Mouse (Mus musculus) R1 (cell line): ENCODE data around the gene Baiap2l1.
A peak's percentile ranks its signal among the peaks of the same experiment; 100 is the strongest.
"Not testable (repeated sequence)": the region's sequence is repeated elsewhere in the genome, so short reads cannot be mapped to it uniquely, and the experiment has no call there.

Experiments
- DNase-seq: peaks from one replicate; pipeline ENCODE4 v3.0.0-alpha.2; 2018; ENCODE audit warnings: low read depth, low spot score

The Baiap2l1 gene

GRCm38 (mm10) chr5:144351185-144351584, 6.7 kb downstream of the Baiap2l1 start:
- peak; percentile 65 for DNase-seq

GRCm38 (mm10) chr5:144344592-144344991, 13.3 kb downstream of the Baiap2l1 start:
- DNase-seq: no peak

GRCm38 (mm10) chr5:144341085-144341484, 16.8 kb downstream of the Baiap2l1 start:
- no peak for DNase-seq

GRCm38 (mm10) chr5:144338787-144339186, 19.1 kb downstream of the Baiap2l1 start:
- no peak for DNase-seq

- DNase-seq: not testable (repeated sequence)
These were observed 22.6 kb downstream of the Baiap2l1 start for GRCm38 (mm10) chr5:144335357-144335756.

DNA sequence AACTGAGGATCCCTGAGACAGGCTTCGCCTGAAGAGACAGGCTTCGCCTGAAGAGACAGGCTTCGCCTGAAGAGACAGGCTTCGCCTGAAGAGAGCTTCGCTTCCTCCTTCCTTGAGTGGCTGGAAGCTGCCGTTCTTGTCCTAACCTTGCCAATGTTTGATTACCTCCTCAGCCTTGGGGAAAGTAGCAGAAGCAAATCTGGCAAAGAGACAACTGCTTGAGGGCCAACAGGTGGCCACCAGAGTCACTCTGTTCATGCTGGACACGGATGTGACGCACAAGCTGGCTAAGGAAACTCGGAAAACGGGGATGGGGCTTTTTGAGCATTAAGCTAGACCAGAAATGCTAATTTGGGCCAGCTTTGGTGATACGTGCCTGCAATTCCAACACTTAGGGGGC, 23.9 kb downstream of the Baiap2l1 start:
- DNase-seq: no peak

DNA sequence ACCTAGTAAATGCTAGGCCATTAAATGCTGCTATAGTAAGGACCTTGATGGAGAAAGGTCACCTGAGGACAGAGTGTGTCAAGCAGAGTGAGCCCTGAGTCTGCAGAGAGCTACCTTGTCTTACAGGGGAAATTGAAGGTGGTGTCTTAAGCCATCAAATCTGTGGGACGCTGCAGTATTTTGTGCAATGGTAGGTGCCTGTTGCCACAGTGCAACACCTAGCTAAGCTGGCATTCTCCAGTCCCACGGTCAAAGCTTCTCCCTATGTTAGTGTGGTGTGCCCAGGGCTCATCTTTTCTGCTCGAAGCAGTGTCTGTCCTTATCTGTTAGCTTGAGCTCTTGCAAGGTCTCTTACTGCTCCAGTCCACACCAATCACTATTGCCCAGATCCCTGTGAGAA, 35.2 kb downstream of the Baiap2l1 start:
- DNase-seq: no peak

DNA sequence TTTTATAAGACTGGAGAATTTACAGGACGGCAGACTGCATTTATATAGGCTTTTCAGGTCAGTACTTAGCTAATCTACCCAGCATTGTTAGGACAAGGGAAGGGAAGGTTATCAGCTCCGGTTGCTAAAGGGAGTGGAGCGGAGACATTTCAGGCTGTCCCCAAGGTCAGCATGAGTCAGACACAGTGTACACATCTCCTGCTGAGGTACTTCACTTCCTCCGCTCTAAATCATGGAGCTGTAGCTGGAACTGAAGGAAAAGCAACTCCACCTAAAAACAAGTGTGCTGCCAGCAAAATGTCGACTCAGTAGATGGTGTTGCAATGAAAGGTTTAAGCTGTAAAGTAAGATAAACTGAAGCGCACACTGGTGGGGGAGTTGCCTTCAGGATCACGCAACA, 36.2 kb downstream of the Baiap2l1 start:
- peak; percentile 90 for DNase-seq

- DNase-seq: peak; percentile 15
These were observed 39.6 kb downstream of the Baiap2l1 start for GRCm38 (mm10) chr5:144318286-144318685.

- no peak for DNase-seq
These were observed 40.5 kb downstream of the Baiap2l1 start for GRCm38 (mm10) chr5:144317426-144317825.

GRCm38 (mm10) chr5:144316442-144316841, 41.5 kb downstream of the Baiap2l1 start:
- no peak for DNase-seq

DNA sequence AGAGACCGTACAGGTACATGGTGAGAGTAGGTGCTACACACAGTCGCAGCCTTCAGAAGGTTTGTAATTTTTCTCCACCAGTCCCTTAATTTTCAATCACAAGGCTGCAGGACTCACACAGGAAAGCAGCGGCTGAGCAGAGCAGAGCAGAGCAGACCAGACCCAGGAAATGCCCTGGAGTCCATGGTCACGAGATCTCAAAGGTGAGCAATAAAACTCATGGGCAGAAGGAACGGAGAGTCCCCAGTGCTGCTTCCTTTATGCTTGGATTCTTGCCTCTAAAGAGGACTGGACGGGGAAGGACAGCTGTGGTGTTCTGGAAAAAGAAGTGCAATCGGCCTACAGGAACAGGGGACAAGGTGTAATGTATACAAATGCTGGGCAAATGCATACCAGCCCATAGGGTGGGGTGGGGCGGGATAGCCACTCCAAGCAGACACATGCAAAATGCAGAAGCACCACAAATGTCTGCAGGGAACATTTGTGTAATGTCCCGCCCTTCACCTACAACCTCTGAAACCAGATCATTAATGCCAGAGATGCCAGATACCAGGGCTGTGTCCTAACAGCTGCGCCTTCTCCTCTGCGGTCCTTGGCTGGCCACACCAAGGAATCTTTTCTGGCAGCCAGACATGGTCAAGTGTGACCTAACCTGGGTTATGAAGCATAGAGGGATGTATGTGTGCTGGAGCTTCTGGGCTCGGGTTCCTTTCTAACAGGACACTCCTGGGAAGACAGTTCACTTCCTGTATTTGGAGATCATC, 43.0 kb downstream of the Baiap2l1 start:
- DNase-seq: no peak

DNA sequence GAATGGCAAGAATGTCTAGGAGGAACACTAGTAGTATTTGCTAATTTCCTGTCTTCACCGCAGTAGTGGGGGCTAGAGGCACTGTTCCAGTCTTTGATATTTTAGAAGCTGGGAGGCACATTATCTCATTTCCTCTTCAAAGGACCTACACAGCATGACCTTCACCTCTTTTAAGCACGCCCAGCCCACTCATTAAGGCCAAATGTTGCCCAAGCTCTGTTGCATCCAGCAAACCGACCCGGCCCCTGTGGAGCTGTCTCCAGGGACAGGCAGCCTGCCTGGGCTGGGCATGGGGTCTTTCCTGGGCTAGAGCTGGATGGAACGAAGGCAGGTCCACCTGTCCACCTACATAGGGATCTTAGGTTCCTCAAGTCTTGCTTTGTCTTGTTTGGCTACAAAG, 44.6 kb downstream of the Baiap2l1 start:
- peak; percentile 49 for DNase-seq

GRCm38 (mm10) chr5:144312183-144312582, 45.7 kb downstream of the Baiap2l1 start:
- no peak for DNase-seq

DNA sequence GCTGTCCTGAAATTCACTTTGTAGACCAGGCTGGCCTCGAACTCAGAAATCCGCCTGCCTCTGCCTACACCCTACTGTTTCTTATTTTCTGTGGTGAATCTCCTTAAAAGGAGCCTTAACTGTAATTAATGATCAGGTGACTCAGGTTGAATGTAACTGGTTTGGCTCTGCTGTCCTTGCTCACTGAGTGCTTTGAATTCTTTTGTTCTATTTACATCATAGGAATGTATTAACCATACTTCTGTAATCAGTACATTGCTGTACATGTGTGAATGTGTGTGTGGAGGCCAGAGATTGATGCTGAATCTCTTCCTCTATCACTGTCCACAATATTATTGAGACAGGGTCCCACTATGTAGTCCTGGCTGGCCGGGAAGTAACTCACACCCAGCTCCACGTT, 49.0 kb downstream of the Baiap2l1 start:
- DNase-seq: no peak

- DNase-seq: no peak
These were observed 54.8 kb downstream of the Baiap2l1 start for GRCm38 (mm10) chr5:144303071-144303470.

DNA sequence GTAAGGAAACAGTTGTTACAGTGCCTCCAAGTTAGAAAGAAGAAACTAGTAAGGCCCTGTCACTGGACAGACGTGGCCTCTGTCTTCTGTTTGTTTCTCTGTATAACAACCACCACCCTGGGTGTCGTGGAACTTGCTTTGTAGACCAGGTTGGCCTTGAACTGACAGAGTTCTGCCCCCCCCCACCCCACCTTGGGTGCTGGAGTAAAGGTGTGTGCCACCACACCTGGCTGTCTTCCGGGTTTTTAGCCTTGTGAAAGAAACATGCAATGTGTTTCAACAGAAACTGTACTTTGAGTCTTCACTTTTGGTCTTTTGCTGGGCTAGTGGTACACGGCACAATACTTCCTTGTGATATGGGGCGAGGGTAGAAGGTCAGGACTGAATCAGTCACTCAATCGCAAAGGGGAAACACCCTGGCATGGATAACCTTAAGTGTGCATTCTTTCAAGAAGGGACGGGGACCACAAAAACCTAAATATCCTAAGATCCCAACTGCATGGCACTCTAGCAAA, 61.8 kb downstream of the Baiap2l1 start:
- no peak for DNase-seq

- no peak for DNase-seq
These were observed 62.6 kb downstream of the Baiap2l1 start for GRCm38 (mm10) chr5:144295357-144295756.

- DNase-seq: no peak
These were observed 63.0 kb downstream of the Baiap2l1 start for GRCm38 (mm10) chr5:144294908-144295307.

DNA sequence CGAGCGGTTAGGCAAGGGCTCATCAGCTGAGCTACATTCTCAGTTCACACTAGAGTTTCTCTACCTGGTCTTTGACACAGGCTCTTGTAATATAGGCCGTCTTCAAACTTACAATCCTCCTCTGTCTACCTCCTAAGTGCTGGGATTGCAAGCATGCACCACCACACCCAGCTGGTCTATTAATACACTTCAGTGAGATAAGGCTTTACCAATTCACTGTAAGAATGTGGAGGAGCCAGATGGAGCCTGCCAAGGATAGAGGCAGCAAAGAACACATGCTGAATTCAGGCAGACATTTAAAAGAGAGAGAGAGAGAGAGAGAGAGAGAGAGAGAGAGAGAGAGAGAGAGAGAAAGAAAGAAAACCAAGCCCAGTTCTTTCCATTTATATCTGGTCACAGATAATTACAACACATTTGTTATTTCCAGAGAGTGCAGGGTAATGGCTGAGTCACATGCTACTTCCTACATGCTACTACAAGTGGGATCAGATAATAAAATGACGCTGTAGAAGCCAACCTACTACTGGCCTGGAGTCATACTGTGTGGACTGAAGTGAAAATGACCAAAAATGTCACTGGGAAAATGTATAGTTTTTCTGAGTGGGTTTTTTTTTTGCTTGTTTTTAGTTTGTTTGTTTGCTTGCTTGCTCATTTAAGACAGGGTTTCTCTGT, 68.0 kb downstream of the Baiap2l1 start:
- DNase-seq: no peak

DNA sequence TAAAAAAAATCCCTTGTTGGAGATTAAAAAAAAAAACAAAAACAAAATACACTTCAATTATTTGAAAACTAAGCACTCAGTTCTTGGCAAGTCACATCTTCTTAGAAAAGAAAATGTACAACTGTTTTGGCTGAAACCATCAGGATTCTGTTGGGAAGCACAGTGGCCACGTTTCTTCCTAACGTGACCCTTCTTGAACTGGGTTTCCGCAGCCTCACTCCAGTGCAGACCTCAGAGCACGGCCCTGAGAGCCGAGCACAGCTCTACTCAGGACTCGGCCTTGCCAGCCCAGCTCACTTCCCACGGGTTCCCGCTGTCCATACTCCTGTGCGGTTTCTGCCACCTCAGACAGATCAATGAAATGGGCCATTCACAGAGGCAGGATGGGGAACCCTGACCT, 69.5 kb downstream of the Baiap2l1 start:
- no peak for DNase-seq

- no peak for DNase-seq
These were observed 70.6 kb downstream of the Baiap2l1 start for GRCm38 (mm10) chr5:144287267-144287820.
